Mouse (Mus musculus) cerebellum, postnatal 36 days (tissue): ENCODE results near the gene Gm20908.
"Not testable (repeated sequence)": the region's sequence is repeated elsewhere in the genome, so short reads cannot be mapped to it uniquely, and the experiment has no call there.

Experiments
- DNase-seq, 2 experiments: peaks; one replicate each; pipeline ENCODE4 v3.0.0; 2021 to 2022; ENCODE audit warnings: mixed read lengths in 2 of 2

Gm20908 gene

GRCm38 (mm10) chrY:64472966-64473365 is at the start of gene Gm20908:
TSS of gene Gm20908 (plus strand) at chrY:64473266.
- not testable (repeated sequence) for DNase-seq
